Mouse (Mus musculus) brain, embryonic 14.5 days (tissue): ENCODE data around the gene Rad51b.

Source experiments
- CTCF ChIP-seq: fragments of 200-500 bp; IDR thresholded peaks from 2 replicates; pipeline ENCODE4 v1.5.1; 2012; ENCODE audit warnings: inconsistent platforms, mild to moderate bottlenecking, moderate library complexity, borderline replicate concordance; ENCODE audit not compliant: insufficient read depth, insufficient read length; ENCODE audit errors: extremely low read depth
- POLR2A ChIP-seq: fragments of 200-500 bp; IDR thresholded peaks from 2 replicates; pipeline ENCODE4 v1.6.1; 2012; ENCODE audit warnings: mild to moderate bottlenecking, inconsistent platforms, borderline replicate concordance; ENCODE audit not compliant: poor library complexity, insufficient read depth, insufficient read length, severe bottlenecking; ENCODE audit errors: extremely low read depth

DNA sequence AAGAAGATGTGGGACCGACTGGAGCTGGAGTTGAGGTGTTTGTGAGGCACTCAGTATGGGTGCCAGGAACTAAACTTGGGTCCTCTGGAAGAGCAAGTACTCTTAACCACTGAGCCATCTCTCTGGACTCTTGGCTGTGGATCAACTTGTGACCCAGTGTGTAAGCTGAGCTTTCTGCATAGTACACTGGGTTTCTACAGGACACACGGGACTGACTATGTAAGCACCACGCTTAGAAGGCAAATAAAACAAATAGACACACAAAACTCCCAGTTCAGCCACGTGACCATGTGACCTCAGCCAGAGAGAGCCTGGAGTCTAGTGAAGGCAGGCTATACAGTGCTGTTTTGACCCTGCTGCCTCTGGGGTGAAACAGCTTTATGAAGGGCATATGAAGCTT, 24.5 kb upstream of the Rad51b start:
- TF ChIP-seq CTCF (no peak), POLR2A (no peak)
